Mouse (Mus musculus) heart, postnatal 25 days (tissue): ENCODE results near the gene Gm11213. TPM values are rescaled to one million over a fixed set of nuclear protein-coding genes. Genes with fewer than 3 reads are reported as not detected.

Experiments
- DNase-seq: peaks from one replicate; pipeline ENCODE4 v3.0.0; 2022; ENCODE audit warnings: low spot score
- intact Hi-C: fragments of 180-260 bp; cut with DNase I; formaldehyde crosslinking; loops from one replicate; pipeline ENCODE4 v1.15.1; 2025
- total RNA-seq, 2 experiments: library from RNA; stranded (reverse); gene quantifications; 2 replicates each; pipeline ENCODE4 v1.2.3; 2021

The Gm11213 gene
- total RNA-seq, 2 experiments from 2014 or later = not detected

DNA sequence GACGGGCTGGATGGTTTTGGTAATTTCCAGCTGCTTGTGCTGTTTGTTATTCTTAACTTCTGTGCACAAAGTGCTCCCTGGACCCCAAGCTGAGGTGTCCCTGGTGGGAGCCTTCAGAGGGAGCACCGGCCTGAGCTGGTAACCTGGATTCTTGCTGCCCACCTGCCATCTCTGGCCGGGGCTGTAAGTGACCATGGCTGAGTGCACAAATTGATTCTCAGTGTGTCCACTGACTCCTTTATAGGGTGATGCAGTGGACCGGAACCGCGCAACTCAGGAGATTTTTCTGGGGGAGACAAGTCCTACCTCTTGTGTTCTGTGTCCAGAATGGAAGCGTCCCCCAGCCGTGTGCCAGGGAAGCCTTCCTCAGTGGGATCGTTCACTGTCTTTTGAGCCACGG is 19.8 kb downstream of the Gm11213 start:
- intact Hi-C loops = no loop called here
- DNase-seq = no peak

DNA sequence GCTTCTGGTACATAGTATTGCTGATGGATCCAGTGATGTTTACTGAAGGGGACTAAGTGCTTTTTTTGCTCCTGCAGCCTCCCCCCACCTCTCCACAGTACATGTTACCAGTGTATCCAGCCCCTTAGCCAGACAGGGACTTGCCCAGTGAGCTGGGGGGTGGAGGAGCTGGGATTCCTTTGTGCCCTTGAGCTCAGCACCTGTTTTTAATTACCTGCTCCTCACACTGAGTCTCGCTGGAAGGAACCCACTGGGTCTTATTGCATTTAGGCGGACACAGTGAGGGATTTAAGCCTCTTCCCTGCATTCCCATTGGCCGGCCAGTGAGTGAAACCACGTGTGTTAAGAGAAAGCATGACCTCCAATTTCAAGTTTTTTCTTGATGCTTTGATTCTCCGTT is 22.5 kb downstream of the Gm11213 start:
- DNase-seq = no peak
- intact Hi-C loops = no loop called here

DNA sequence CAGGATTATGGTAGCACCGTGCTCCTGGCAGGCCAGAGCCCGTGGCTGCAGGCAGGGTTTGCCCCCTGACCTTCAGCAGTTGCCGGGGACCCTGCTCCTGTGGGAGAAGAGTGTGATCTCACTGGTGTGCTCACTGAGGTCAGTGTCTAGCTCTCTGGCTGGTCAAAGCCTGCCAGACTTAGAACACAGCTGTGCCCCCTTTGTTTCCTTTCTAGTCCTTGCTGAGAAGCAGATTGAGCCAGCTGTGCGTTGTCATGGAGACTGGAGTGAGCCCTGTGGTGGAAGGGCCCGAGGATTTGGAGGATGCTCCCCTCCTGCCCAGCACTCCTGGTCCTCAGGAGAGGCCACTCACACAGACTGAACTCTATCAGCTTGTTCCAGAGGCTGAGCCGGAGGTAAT is 25.0 kb downstream of the Gm11213 start:
- no peak for DNase-seq
- intact Hi-C loops = no loop called here

DNA sequence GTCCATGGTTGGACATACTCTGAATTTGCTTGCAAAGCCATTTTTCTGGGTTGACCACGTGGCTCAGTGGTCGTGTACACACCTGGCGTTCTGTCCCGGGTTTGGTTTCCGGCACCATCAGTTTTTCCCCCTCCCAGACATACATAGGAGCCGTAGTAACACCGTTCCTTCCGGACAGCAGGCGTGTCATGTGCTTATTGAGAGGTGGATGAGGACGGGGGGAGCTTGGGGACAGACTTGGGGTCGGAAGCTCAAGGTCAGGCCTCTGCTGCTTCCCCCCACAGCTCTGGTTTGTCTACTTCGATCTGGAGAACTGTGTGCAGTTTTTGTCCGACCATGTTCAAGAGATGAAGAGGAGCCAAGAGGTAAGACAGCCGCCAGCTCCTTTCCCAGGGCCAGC is 25.4 kb downstream of the Gm11213 start:
- DNase-seq = no peak
- intact Hi-C loops = no loop called here

DNA sequence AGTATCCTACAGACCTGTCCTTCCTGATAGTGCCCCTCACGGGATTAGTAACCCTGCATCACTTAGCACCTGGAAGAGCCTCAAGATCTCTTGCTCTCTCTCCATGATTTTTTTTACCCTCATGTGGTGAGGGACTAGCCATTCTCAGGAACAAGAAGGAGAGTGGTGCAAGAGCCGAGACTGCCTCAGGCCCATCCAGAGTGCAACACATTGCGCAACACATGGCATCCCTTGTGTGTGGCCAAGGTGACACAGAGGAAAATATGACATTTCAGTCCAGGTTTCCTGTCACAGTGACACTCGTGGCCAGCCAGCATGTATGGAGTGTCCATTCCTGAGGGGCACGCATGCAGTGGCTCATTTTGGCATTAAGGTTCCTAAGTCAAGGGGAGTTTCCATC is 32.4 kb downstream of the Gm11213 start:
- intact Hi-C loops = no loop called here
- no peak for DNase-seq

DNA sequence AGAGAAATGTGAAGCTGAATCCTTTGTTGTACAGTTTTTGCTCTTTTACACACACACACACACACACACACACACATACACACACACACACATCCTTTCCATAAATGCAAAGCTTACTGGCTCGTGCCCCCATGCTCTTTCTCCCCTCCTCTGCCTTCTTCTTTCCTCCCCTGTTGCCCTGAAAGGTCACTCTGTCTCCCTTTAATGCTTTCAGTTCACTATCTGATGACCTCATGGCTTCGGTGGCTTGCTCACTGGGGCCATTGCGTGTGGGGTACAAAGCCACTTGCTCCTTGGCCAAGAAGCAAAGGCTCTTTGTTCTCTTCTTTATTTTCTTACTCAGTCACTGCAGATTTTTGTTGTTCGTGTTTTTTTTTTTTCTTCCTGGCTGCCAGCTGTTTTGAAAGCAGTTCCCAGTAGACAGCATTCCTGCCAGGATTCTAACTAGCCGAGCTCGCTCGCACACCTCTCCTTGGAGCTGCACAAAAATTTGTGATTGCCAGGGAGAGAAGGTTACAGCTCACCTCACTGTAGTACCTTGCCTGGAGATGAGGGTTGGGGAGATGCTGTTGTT is 34.8 kb downstream of the Gm11213 start:
- no peak for DNase-seq
- intact Hi-C loops = no loop called here

DNA sequence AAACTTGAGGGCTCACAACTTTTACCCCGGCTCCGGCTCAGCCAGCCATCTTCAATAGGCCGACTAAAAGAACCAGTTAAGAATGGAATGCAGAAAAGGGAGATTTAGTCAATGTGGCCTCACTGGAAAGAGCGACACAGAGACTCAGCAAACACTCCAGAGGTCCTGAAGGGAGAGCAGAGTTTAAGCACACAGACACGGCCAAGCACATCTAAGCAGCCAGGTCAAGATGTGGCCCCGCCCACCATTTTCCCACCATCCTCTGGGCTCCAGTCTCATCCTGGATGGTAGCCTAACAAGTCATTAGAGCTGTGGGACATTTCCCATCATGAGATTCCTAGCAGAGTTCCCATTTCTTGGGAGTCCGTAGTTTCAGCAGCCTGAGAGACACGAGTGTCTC is 35.7 kb downstream of the Gm11213 start:
- no peak for DNase-seq
- intact Hi-C loops = no loop called here

DNA sequence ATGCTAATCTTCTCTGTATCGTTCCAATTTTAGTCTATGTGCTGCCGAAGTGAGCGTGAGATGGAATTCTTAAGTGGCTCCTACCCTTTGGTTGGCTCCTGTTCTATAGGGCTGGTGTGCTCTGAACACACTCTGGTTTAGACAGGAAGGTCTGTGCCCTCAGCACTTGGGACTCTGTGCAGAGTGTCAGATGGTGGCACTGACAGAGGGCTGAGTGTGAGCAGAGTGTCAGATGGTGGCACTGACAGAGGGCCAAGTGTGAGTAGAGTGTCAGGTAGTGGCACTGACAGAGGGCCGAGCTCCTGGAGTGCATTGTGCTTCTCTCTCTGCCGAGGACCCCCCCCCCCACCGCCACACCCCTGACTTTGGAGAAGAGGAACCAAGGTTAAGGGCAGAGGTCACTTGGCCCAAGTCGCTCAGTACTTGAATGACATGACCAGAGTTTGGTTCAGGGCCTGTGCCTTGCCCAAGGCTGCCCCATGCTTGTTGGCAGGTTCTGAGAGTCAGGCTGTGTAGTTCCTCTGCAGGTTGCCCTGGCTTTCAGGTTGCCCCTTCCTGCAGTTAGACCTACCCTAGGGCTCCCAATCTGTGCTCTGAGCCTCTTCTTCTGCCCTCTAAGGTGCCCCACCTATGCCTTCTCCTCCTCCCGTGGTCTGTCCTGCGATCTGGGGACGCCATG is 37.2 kb downstream of the Gm11213 start:
- intact Hi-C loops = no loop called here
- DNase-seq = no peak

DNA sequence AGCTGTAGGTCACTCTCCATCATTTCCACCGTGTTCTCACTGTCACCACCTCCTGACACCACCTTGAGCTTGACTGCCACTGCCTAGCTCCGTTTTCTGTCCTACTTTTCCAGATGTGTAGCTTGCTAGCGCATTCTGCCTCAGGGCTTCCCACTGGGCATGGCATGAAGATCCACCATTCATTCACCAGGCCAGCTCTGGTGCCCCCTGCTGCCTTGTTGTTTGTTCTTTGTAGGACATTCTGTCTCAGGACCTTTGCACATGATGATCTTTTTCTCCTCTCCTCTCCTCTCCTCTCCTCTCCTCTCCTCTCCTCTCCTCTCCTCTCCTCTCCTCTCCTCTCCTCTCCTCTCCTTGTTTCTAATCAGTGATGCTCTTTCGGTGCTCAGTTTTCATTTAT is 42.3 kb downstream of the Gm11213 start:
- no peak for DNase-seq
- intact Hi-C loops = loop anchor here (5.0 kb wide), 1 partner anchor 55 kb away; no protein-coding TSS in a partner anchor

DNA sequence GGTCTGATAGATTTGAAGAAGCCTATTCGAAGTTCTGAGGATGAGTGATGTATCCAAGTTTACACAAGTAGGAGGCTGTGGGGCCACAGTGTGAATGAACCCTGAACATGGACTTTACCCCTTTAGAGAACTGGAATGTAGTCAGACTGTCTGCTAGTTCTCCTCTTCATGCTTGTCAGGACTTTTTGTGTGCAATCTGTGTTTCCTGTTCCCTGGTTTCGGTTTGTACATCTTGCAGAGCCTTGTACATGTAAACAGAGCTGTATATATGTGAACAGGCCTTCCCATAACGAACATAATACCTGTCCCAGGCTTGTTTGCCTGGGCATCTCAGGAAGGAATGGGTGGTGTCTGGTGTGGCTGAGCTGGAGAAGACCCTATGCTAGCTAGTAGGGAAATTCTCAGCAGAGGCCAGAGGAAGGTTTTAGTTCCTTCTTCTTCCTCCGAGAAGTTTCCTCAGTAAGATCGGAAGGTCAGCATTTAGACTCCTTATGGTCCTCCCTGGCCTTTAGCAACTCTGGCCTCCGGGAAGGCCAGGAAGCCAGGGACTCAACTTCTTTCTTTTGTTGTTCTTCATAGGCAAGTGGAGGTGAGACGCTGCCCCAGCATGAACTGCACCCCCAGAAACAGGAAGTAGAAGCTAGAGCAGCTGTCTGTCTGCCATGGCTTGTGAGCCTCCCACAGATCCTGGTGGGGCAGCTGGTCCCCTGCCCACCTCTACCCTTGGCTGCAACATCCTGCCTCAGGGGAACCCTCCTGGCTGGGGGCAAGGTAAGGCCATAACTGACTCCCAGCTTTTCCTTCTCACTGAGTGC is 43.0 kb downstream of the Gm11213 start:
- DNase-seq = no peak
- intact Hi-C loops = loop anchor here (5.0 kb wide), 1 partner anchor 55 kb away; no protein-coding TSS in a partner anchor

DNA sequence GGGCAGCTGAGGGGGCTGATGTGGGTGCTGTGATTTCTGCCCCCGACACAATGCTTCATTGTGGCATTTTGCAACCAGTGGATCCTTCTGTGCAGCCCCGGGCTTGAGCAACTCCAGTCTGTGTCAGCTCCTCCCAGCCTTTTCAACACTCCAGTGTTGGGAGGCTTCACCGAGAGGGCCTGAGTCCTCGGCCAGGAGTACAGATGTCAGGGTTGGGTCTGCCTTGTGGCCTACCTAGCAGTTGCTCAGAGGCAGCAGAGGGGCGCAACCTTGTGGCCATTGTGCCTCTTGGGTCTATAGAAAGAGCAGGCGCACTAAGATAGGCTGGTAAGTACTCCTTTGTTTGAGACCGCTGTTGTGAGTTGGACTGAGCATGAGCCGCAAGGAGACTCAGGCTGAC is 45.0 kb downstream of the Gm11213 start:
- no peak for DNase-seq
- intact Hi-C loops = loop anchor here (5.0 kb wide), 1 partner anchor 53 kb away; no protein-coding TSS in a partner anchor

DNA sequence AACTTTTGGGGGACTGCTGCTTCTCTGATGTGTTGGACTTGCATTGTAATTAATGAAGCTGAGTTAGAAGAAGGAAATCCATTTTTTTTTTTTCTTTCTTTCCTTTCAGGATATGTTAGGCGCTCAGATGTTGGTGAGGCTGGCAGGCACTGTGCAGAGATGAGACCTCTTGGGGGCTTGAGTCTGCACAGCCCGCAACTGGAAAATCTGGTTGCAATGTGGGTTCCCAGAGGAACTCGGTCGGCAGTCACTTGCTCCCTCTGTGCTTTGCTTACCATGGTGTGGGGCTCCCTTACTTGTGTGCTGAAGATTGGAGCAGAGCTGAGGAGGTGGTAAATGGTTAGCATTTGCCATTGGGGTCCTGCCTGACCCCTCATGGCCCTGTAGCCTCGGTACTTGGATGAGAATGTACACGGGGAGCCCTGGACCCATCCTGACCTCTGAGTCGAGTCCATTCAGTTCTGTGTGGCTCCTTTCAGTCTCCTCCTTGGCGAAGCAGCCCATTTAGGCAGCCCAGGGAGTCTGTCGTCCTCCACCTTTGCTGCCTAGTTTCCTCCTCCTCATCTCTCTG is 45.8 kb downstream of the Gm11213 start:
- intact Hi-C loops = no loop called here
- no peak for DNase-seq

DNA sequence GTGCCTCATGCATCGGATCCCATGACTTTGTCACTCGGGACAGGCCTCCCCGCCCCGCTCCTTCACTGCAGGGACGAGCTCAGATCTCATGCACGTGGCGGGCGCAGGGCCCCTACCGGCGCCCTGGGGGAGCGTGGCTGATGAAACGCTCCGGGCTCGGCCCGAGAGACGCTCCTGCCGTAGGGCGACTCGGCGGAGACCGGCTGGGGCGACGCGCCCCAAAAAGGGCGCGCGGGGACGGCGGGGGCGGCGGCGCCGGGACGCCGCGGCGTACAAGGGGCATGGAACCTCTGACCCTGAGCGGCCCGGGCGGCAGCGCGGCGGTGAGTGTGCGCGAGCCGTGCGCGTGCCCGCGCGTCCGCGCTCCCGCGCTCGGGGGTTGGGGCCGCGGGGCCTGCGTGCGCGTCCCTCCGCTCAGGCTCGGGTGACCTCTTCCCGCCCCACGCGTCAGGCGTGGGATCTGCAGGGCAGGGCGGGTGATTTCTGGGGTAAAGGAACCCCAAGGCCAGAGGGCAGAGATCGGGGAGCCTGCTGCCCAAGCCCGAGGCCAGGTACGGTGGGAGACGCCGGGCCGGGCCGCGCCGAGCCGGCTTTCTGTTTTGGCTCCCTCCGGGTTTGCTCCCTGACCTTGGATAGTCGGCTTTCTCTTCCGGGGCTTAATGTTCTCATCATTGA is 46.5 kb downstream of the Gm11213 start, which contains the start of gene Tmem268:
TSS of gene Tmem268 (plus strand) at position 375 of the 675 bp plus-strand sequence.
- DNase-seq = peak; percentile 69
- intact Hi-C loops = no loop called here

DNA sequence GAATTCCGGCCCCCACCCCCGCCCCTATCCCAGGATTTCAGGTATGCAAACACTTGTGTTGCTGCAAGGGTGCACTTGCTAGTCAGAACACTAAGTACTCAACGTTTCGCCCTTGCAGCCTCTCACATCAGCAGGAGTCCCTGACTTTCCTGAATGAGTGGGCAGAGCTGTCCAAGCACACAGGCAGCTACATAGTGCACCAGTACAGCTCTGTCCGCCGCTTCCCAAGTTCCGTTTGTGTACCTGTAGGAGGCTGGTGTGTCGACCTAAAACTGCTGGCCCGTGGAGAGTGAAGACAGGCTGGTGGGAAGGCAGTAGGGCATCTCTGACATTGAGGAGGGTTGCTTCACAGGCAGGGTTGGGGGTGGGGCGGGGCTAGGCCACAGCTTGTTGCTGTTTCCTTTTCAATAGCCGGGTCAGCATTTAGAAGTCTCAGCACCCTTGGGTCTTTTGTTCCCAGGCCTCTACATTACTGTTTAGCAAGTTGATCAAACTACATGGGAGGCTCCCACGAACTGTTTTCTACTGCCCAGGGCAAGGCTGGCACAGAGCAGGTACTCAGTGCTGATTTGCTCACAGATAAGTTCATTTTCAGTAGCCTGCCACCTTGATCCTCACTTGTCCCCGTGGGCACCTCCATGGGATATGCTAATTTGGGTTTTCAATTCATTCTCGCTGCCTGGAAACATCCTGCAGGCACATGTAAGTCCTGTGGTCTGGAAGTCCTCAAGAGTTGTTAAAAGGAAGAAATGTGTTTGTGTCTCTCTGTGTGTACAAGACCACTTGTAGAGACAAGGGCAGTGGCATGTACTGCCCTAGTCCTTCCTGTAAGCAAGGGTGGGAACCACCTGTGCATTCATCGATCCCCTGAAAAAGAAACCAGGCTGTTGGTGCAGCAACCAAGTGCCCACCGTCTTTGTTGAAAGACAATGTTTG is 47.7 kb downstream of the Gm11213 start:
- DNase-seq = no peak

DNA sequence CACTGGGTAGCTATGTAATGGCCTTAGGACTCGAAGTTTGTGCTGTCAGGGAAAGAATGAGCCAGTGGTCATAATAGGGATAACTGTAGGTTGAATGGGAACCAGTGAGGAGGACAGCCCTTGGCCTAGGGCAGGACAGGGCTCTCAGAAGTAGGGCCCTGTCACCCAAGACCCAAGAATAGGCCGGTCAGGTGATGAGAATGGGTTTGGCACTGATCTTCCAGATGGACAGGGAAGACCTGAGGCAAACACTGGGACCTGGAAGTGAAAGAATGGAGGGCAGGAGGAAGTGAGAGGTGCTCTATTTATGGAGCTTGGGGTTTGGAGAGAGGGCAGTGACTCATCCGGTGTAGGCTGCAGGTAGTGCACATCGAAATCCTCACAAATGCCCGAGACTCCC is 48.4 kb downstream of the Gm11213 start:
- intact Hi-C loops = no loop called here
- no peak for DNase-seq

More for the DNA sequence above, 47.7 kb downstream of the Gm11213 start:
- intact Hi-C loops = no loop called here

DNA sequence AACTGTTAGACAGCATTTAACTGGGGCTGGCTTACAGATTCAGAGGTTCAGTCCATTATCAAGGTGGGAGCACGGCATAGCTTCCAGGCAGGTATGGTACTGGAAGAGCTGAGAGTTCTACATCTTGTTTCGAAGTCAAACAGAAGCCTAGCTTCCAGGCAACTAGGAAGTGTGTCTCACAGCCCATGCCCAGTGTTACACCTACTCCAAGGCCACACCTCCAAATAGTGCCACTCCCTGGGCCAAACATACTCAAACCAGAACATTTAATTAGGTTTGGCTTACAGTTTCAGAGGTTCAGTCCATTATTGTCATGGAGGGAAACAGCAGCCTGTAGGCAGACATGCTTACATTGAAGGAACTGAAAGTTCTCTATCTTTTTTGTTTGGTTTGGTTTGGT is 50.0 kb downstream of the Gm11213 start:
- intact Hi-C loops = no loop called here
- DNase-seq = no peak

DNA sequence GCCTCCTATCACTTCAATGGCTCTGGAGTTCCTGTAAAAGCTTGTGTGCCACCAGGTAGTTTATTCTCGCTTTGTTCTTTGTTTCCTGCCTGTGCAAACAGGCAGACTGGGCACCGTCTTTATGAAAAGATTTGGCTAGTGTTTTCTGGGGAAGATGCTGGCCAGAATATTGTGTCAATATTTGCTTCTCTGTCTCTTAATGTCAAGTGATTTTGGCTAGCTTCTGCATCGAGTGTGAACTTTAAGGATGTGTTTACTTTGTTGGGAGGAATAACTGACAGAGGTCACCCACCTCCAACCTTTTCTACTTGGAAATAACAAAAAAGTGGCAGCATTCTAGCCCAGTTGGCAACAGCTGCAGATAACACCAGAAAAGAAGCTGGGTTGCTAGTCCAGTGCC is 50.4 kb downstream of the Gm11213 start:
- intact Hi-C loops = no loop called here
- no peak for DNase-seq

DNA sequence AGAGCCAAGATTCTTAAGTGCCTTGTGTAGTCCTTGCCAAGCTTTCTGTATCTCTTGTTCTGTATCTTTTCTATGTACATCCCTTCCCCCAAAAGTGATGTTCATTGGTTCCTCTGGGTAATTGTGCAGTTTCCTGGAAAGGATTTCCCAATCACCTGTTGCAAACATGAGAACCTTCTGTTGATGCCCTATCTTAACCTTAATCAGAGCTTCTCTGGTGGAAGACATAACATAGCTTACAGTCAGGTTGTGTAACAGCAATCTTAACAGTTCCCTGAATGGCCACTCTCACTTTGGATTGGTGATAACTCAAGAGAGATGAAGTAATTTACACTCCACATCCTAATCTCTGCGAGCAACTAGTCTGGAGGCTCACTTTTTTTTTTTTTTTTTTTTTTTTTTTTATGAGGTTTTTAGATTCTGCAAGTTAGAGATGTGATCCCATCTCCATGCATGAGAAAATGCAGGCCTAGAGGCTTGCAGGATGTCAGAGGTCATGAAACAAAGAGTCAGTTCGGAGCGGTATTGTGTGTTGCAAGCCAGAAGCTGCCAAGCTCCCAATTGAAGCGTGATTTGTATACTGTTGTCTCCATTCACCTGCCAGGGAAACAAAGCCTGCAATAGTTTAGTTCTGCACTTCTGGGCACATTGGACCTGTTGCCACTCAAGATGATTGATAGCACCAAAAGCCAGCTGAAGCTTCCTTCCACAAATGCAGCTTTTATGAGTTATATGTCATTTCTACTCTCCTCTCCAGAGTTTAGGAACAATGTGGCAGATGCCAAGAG is 51.1 kb downstream of the Gm11213 start:
- no peak for DNase-seq
- intact Hi-C loops = no loop called here
